Mouse (Mus musculus) T-helper 2 cell (primary cell): ENCODE results near the gene Ispd.

Source experiments
- in situ Hi-C: fragments of 300-600 bp; cut with MboI, MseI; formaldehyde crosslinking; loops from one replicate; pipeline ENCODE4 v1.15.1; 2025; ENCODE audit warnings: high pct_unique_total_duplicates

Ispd gene

DNA sequence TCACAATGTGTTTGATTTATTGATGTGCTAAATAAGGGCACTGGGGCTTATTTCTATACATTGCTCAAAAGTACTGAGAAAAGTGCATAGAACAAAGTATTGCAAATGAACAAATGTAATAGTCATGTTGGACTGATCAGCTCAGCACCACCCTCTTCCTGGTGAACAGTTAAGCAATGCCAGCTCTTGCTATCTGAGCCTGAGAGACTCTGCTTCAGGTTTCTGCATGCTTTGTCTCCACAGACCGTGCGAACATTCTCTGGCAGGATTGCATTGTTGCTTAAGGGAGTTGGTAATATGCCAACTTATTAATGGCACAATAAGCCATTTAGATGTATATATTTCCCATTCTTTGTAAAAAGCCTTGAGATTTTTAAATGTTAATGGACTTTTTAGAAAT lies 182.9 kb downstream of the Ispd start:
- in situ Hi-C loops: no loop called here

DNA sequence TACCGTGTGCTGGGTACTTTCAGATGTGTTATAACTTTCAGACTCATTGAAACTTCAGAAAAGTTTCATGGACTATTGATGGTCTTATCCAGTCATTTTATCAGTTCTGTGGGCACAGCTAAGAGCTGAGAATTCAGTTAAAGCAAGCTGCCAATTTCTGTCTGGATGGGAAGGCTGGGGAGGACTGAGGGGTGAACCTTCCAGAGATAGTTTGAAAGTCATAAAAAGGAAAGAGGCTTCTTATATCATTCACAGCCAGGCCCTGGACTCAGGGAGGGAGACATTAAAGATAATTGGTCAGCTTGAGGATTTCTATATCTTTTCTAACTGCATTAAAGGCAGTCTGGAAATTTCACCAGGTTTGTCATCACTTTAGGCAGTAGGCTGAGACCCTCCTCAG lies 185.7 kb downstream of the Ispd start:
- in situ Hi-C loops: no loop called here

GRCm38 (mm10) chr12:36570414-36571095 lies 189.3 kb downstream of the Ispd start:
- in situ Hi-C loops: no loop called here

DNA sequence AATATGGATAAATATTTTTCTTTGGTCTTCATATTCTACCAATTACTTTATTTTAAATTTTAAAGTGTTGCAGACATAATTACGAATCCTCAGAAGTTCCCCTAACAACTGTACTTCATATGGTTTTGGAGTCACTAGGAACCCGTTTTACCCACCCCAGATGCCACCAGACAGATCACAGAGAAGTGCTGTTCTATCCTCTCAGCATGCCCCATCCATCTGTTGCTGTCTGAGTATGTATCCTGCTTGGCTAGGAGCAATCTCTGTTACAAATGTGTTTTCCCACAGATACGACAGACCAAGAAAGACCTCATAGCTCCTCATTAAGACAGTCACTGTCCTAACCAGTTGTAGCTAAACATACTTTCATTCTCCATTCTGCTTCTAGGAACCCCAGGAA lies 203.6 kb downstream of the Ispd start:
- in situ Hi-C loops: no loop called here

GRCm38 (mm10) chr12:36597539-36598250 lies 216.4 kb downstream of the Ispd start:
- in situ Hi-C loops: no loop called here

DNA sequence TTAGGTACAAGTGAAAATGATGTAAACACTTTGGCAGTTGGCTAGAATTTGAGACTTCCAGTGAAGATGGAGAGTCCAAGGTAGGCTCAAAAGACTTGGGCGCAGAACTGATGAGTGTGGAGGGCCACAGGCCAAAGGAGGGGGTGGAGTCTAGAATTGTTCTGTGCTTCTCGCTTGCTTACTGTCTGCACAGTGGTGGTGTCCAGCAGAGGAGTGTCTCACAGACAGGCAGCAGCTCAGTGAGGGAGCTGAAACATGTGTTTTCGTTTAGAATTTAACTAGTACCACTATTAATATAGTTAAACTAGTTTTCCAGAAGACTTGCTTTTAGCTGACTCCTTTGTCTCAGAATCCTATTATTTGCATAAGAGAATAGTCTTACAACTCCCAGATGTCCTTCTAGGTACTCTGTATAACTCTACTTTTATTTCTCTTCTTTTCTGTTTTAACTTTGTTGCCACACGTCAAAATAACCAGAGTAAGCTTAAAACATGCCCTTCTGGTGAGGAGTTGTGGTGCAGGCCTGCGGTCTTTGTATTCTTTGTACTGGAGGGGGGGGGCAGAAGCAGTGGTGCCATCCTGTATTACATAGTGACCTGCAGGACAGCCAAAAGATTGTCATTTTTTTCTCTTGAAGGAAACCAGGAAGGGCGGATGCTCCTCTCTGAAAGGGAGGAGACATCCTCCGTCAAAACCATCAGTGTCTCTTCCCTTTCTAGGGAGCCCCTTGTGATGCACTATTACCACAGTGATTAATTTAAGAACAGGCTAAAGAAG lies 240.9 kb downstream of the Ispd start:
- in situ Hi-C loops: no loop called here

- in situ Hi-C loops: no loop called here
Measured at GRCm38 (mm10) chr12:36627204-36627603, 246.0 kb downstream of the Ispd start.

- in situ Hi-C loops: no loop called here
Measured at GRCm38 (mm10) chr12:36632427-36632826, 251.2 kb downstream of the Ispd start.

DNA sequence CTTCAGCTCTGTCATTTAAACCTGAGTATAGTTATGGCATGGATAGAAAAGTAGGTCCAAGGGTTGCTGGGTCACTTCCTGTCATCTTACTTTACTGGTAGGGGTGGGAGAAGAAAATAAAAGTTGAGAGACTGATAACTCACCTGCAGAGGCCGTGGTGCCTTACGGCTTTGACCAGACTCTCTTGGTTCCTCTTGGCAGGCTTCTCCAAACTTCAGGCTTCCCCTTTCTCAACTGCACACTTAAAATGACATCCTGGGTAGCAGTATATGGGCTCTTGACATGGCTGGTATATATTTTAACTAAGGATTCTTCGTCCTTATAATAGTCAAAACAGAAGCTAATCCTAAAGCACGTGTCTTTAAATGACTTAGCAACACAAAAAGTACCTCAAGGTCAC lies 266.3 kb downstream of the Ispd start:
- in situ Hi-C loops: no loop called here

DNA sequence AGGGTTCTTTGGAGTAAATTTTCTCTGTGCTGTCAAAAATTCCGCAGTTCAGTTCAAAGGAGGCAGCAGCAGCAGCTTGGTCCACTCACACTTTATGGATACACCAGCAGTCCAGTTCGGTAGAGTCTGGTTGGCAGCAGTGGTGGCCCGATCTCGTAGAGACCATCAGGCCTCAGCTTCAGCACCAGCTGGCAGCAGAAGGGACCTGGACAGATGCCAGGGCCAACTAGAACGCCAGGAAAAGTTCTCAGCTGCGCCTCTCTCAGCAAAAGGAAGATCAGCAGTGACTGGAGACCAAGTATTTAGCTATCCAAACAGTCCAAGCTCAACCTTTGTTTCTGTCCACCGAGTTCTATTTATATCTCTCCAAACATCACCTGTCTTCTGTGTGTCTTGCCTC lies 281.2 kb downstream of the Ispd start:
- in situ Hi-C loops: loop anchor here (10.0 kb wide), 1 partner anchor 448 kb away; no protein-coding TSS in a partner anchor

DNA sequence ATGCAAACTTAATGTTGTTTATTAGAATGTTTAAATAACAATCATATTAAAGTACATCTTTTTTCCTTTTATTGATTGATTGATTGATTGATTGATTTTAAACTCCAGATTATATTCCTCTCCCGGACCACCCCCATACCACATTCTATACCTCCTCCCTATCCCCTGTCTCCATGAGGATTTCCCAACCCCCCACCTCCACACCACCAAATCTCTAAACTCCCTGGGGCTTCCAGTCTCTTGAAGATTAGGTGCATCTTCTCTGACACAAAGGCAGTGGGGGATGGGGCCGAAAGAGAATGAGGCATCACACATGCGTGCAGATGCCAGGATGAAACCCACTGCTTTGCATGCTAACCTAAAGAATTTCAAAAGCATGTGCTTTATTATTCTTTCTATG lies 283.5 kb downstream of the Ispd start:
- in situ Hi-C loops: loop anchor here (10.0 kb wide), 1 partner anchor 450 kb away; no protein-coding TSS in a partner anchor

GRCm38 (mm10) chr12:36666771-36667170 lies 285.5 kb downstream of the Ispd start:
- in situ Hi-C loops: loop anchor here (10.0 kb wide), 1 partner anchor 452 kb away; no protein-coding TSS in a partner anchor

DNA sequence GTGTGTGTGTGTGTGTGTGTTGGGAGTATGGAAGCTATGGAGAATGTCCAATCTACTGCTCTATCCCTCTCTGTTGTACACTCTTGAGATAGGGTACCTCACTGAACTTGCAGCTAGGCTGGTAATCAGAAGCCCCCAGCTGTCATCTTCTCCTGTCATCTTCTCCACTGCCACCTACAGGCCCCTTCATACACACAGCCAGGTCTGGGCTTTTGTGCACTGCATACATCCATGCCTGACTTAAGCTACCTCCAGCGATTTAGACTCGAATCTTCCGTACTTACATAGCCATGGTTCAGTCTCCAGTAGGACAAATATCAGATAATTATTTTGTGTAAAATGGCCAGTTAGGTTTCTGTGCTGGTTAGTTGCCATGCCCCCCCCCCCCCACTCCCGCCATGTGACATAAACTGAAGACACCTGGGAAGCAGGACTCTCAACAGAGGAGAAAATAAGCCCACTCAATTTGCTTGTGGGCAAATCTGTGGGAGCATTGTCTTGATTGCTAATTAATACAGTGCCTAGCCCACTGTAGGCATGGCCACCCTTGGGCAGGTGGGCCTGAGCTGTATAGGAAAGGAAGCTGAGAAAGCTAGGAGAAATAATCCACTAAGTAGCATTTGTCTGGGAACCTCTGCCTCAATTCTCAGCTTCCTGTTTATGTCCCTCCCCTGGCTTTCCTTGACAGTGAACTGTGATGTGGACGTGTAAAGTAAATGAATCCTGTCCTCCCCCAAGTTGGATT lies 289.1 kb downstream of the Ispd start:
- in situ Hi-C loops: no loop called here

DNA sequence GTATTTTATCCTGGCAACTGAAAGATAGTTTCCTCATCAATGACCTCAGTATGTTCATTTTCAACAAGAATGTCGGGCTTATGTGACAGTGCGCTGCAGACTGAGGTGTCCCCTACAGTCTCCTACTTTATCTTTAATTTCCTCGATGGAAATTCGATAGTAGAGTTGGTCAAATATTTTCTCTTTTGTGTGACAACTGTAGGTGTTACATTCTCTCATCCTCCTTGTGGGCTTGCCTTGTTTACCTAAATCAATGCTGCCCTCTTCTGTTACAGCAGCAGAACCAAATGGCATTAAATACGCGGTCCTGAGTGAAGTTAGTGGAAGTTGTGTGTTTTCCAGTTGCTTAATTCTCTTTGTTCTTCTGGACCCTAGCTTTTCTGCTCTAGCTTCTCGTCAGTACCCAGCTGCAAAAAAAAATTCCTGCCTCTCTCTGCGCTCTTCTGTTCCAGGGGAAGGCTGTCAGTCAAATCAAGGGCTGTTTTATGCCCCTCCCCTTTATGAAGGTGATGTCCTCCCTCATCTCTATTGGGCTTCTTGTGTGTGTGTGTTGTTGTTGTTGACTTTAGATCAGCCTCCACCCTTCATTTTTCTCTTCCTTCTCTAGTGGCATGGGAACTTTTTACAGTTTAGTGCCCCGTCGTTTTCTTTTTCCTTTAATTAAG lies 289.8 kb downstream of the Ispd start:
- in situ Hi-C loops: no loop called here

GRCm38 (mm10) chr12:36674481-36674880 lies 293.2 kb downstream of the Ispd start:
- in situ Hi-C loops: no loop called here

DNA sequence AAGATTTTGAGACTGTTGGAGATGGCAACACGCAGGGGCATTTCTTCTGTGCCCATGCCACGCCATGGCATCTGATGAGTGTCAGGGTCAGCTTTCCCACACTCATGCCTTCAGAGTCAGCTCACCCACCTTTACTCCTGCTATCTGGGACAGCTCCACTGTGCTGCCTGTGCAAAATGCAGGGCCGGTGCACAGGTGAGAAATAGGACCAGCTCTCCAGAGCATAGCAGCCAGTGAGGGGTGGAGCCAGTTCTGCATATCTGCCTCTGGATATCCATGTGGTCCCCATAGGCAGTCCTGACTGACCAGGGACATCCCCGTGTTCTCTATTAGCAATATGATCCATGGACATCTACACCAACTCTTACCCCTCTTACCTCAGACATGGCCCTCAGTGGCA lies 297.0 kb downstream of the Ispd start:
- in situ Hi-C loops: no loop called here

DNA sequence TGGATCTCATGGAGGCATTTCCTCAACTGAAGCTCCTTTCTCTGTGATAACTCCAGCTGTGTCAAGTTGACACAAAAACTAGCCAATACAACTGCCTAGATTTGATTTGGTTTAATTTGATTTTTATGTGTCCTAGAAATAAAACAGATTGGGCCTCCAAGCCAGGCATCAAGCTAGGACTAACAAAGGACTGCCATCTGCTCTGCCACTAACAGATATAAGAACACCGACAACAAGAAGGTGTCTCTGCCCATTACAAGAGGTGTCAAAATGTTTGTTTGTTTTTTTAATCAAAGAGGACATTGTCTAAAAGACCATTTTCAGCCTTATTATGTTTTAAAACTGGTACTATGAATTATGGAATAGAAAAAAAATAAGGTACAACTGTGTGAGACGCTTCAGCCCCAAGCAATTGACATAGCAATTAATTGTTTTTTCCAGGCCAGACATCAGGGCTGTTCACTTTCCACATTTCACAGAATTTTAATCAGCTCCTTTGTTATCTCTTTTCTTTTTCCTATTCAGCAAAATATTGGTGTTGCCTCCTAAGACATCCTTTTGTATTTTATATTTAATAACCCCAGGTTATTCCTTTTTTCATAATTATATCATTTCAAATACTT lies 299.7 kb downstream of the Ispd start:
- in situ Hi-C loops: no loop called here

GRCm38 (mm10) chr12:36681779-36682178 lies 300.5 kb downstream of the Ispd start:
- in situ Hi-C loops: no loop called here

- in situ Hi-C loops: no loop called here
Measured at GRCm38 (mm10) chr12:36694072-36694471, 312.8 kb downstream of the Ispd start.

DNA sequence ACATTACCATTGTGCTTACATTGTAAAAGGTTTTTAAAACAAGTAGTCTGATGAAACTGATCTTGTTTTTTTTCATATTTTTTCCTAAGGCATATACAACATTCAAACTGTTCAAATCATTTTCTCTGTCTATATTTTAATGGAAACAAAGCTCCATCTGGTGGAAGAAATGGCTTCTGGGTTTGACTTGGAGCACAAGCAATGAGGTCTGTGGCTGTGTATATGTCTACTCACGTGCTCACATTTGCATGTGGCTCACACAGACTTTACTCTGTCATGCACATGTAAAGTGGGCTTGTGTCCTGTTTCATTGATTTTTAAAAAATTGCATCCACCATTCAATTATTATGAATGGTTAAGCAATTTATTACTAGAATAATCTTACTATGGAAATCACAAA lies 323.1 kb downstream of the Ispd start:
- in situ Hi-C loops: loop anchor here (25.0 kb wide), 2 partner anchors 733 to 1408 kb away; no protein-coding TSS in a partner anchor

GRCm38 (mm10) chr12:36708810-36709209 lies 327.6 kb downstream of the Ispd start:
- in situ Hi-C loops: loop anchor here (25.0 kb wide), 2 partner anchors 728 to 1403 kb away; no protein-coding TSS in a partner anchor
